Mouse (Mus musculus) telencephalon, adult 2 months (tissue): Measurements from ENCODE around the gene Khdc1a.
"Not testable (repeated sequence)": the region's sequence is repeated elsewhere in the genome, so short reads cannot be mapped to it uniquely, and the experiment has no call there.

Experiments
- DNase-seq: peaks from one replicate; pipeline ENCODE4 v3.0.0-alpha.2; 2011; ENCODE audit warnings: low read depth, low spot score

Gene Khdc1a

DNA sequence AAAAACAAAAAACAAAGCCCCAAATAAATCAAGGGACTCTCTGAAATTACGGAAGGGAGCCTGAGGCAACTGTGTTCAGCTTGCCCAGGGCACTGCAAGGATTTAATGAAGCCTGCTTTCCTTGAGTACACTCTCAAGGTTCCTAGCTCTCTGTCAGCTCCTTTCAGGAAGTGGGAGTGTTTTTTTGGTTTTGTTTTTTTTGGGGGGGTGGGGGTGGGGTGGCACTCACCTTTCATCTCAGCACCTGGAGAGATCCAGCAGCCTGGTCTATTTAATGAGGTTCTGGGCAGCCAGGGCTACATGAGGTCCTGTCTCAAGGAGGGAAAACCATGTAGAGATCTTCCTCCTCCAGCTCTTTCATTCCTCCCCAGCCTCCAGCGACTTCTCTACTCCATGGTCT, at the start of gene Khdc1a:
Gene Khdc1a (plus strand): TSS at position 301 of the 400 bp plus-strand sequence.
- no peak for DNase-seq

DNA sequence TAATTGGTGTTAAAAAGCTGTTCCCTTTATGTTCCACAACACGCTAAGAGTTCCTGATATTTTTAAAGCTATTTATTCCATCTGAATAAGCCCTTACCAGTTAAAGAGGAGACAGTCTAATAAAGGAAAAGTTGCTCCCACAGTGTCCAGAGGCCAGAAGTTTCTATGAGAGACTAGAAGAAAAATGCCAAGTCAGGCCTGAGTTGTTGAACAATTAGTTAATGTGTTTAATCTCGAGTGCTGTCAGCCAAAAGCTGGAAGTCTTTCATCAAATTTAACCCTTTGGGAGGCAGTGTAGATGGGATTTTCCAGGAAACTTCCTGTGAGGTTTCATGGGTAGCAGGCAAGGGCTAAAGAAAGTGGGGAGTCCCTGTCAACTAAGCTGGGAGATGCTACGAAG, 49.6 kb upstream of the Khdc1a start:
- DNase-seq, result no peak

GRCm38 (mm10) chr1:21301686-21302085, 47.8 kb upstream of the Khdc1a start:
- DNase-seq, result no peak

GRCm38 (mm10) chr1:21304174-21304573, 45.3 kb upstream of the Khdc1a start:
- no peak for DNase-seq

DNA sequence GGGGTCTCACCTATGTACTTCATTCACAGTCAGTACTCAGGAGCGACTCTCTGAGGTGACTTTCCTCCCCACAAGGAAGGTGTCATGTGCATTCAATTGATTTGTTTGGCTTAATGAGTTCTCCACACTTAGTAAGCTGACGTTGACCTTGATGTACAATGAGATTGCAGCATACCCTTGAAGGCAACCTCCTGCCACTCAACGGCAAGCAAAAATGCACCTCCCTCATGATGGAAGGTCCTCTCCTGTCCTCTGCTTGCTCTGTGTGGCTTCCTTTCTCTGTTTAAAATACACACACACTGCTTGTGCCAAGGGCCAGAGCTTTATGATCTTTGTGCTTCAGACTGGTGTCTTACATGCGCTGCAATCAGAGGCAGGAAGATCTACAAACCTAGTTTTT, 44.8 kb upstream of the Khdc1a start:
- no peak for DNase-seq

GRCm38 (mm10) chr1:21305443-21305842, 44.0 kb upstream of the Khdc1a start:
- DNase-seq, result peak; percentile 64

- no peak for DNase-seq
Observed at GRCm38 (mm10) chr1:21314336-21314735, 35.1 kb upstream of the Khdc1a start.

DNA sequence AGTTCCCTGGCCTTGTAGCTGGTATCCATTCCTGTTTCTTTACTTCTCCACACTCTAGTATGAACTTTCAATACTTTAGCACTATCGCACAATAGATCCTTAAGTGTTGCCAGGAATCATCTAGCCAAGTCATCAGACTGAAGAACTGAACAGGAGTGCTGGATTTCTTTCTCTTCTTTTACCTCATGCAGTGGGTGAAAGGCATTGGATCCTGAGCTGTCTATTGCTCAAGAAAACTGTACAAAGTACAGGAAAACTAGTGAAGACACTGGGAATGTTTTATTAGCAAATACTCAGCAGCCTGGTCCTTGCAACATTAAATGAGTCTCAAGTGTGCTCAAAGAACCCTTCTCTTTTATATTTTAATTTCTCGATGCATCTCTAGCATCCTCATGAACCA, 33.7 kb upstream of the Khdc1a start:
- no peak for DNase-seq

GRCm38 (mm10) chr1:21316305-21316704, 33.1 kb upstream of the Khdc1a start:
- DNase-seq, result no peak

DNA sequence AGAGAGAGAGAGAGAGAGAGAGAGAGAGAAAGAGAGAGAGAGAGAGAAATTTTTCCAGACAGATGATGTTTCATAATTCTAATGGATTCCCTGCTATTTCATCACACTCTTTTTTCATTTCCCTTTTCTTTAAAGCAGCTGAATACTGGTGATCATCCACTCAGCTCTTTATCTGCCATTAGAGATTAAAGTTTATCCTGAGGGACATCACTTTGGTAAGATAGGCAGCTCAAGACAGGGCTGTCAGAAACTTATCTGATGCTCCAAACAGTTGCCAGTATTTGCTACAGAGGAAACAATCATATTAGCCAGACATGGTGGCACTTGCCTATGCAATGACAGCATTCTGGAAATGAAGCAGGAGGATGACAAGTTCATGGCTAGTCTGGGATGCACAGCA, 31.2 kb upstream of the Khdc1a start:
- DNase-seq, result no peak

- not testable (repeated sequence) for DNase-seq
Observed at GRCm38 (mm10) chr1:21320271-21320670, 29.2 kb upstream of the Khdc1a start.

GRCm38 (mm10) chr1:21321656-21322055, 27.8 kb upstream of the Khdc1a start:
- no peak for DNase-seq

GRCm38 (mm10) chr1:21323996-21324574, 25.4 kb upstream of the Khdc1a start:
- DNase-seq, result no peak

- DNase-seq, result no peak
Observed at GRCm38 (mm10) chr1:21324633-21325032, 24.8 kb upstream of the Khdc1a start.

DNA sequence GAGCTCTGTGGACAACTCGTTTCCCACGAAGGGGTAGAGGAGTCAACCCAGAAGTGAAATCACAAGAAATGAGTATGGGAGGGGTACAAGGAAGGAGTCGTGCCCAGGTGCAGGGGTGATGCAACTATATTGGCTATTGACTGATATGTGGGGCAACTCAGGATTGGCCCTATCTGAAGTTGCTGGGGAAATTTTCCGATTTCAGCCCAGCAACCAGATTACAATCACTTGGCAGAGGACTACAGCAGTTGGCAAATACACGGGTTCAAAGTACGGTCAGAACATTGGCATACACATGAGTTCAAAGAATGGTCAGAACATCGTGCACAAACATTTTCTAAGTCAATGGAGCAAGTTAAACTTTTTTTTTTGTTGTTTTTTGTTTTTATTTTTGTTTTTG, 22.7 kb upstream of the Khdc1a start:
- DNase-seq, result no peak

DNA sequence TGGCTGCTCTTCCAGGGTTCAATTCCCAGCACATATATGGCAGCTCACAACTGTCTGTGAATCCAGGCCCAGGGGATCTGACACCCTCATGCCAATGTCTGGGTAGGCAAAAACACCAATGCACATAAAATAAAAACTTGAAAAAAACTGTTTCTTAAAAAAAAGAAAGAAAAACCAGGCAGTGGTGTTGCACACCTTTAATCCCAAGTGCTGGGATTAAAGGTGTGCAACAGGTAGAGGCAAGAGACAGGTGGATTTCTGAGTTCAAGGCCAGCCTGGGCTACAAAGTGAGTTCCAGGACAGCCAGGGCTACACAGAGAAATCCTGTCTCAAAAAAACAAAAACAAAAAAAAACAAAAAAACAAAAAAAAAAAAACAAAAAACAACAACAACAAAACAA, 18.3 kb upstream of the Khdc1a start:
- not testable (repeated sequence) for DNase-seq

GRCm38 (mm10) chr1:21333222-21333973, 16.0 kb upstream of the Khdc1a start:
- DNase-seq, result no peak

DNA sequence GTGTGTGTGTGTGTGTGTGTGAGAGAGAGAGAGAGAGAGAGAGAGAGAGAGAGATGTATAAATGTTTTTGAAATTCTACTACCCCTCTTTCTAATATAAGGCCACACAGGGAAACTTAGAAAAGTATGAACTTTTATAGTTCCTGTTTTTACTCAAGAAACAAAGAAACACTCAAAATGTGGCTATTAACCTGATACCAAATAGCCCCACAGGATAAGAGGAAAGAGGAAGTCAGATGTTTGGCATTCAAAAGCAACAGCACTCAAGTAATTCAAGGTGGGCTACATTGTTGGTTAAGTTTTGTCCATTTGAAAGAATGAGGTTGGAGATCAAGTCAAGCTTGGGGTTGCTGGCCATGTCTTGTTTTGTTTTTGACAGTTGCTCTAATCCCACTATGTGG, 13.6 kb upstream of the Khdc1a start:
- no peak for DNase-seq

- no peak for DNase-seq
Observed at GRCm38 (mm10) chr1:21340745-21341144, 8.7 kb upstream of the Khdc1a start.

- peak; percentile 35 for DNase-seq
Observed at GRCm38 (mm10) chr1:21344253-21344652, 5.2 kb upstream of the Khdc1a start.

DNA sequence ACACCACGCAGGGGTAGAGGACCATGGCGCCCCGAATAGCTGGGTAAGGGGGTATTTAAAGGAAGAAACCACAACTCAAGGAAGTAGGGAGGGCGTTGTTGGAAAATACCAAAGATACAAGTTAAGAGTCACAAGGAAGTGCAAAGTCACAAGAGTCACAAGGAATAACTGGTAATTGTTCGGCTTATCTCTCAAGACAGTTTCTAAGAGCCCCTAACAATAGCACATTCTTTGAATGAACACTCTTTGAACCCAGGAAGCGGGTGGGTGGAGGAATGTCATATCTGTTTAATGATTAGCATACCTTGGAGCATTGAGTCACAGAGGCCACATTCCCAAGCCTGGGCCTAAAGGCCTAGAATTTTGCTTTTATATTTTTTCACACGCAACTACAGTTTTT, 4.7 kb upstream of the Khdc1a start:
- not testable (repeated sequence) for DNase-seq

DNA sequence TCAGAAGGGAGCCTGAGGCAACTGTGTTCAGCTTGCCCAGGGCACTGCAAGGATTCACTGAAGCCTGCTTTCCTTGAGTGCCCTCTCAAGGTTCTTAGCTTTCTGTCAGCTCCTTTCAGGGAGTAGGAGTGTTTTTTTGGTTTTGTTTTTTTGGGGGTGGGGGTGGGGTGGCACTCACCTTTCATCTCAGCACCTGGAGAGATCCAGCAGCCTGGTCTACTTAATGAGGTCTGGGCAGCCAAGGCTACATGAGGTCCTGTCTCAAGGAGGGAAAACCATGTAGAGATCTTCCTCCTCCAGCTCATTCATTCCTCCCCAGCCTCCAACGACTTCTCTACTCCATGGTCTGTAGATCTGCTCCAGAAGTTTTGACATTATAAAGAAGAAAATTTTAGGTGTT, 18.6 kb downstream of the Khdc1a start, which contains the start of gene Khdc1c:
Gene Khdc1c (plus strand): TSS at position 301 of the 400 bp plus-strand sequence.
- DNase-seq, result not testable (repeated sequence)

DNA sequence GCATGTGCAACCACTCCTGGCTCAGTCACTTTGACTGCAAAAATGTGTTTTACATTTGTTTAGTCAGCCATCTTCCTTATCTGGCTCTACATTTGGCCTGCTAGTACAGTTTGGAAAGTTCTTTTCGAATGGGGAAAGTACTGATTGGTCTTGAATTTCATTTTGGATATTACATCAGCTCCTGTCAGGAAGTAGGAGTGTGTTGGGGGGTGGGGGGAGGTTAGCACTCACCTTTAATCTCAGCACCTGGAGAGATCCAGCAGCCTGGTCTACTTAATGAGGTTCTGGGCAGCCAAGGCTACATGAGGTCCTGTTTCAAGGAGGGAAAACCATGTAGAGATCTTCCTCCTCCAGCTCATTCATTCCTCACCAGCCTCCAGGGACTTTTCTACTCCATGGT, 33.8 kb downstream of the Khdc1a start, which contains the start of gene Khdc1b:
Gene Khdc1b (plus strand): TSS at position 301 of the 400 bp plus-strand sequence.
- DNase-seq, result no peak
